Mouse (Mus musculus): ENCODE measurements around the gene Haspin. TPM values are rescaled to one million over a fixed set of nuclear protein-coding genes. Genes with fewer than 3 reads are reported as not detected.

The Haspin gene
- total RNA-seq, 2 experiments from 2014 or later, result 0.51 to 0.76 TPM

GRCm38 (mm10) chr11:73094231-73094995 is 43.7 kb downstream of the Haspin start:
- intact Hi-C loops (cut with DNase I; ENCODE audit: low total_unique reads), result no loop called here
- DNase-seq, result no peak

- no peak for DNase-seq
- intact Hi-C loops (cut with DNase I; ENCODE audit: low total_unique reads), result no loop called here
These were observed 45.2 kb downstream of the Haspin start for GRCm38 (mm10) chr11:73092877-73093276.

- intact Hi-C loops (cut with DNase I; ENCODE audit: low total_unique reads), result no loop called here
- no peak for DNase-seq
These were observed 46.0 kb downstream of the Haspin start for GRCm38 (mm10) chr11:73092057-73092456.

GRCm38 (mm10) chr11:73090826-73091225 is 47.3 kb downstream of the Haspin start:
- intact Hi-C loops (cut with DNase I; ENCODE audit: low total_unique reads), result no loop called here
- no peak for DNase-seq

GRCm38 (mm10) chr11:73090283-73090682 is 47.8 kb downstream of the Haspin start, which contains the start of gene Itgae:
Gene Itgae, plus strand, starts transcription at chr11:73090583.
- intact Hi-C loops (cut with DNase I; ENCODE audit: low total_unique reads), result no loop called here

GRCm38 (mm10) chr11:73087700-73088480 is 50.2 kb downstream of the Haspin start:
- DNase-seq, result no peak
- intact Hi-C loops (cut with DNase I; ENCODE audit: low total_unique reads), result no loop called here

More at GRCm38 (mm10) chr11:73090283-73090682, 47.8 kb downstream of the Haspin start, which contains the start of gene Itgae:
- no peak for DNase-seq

Other genes with a start within 250 kb of the Haspin start
- gene Atp2a3, start 177.1 kb downstream of the Haspin start, total RNA-seq (2021), result 10 to 100 TPM; 18.5 to 18.6 TPM
- gene P2rx1, start 139.2 kb downstream of the Haspin start, total RNA-seq (2021), result 1 to 10 TPM in 1 of 2 experiments, under 1 TPM in 1; 0.38 to 1.1 TPM
- 1 to 10 TPM; 1.1 to 1.8 TPM for gene Camkk1, start 119.3 kb downstream of the Haspin start, total RNA-seq (2021)
- 1 to 10 TPM; 3.3 to 3.9 TPM for gene Ncbp3, start 90.5 kb downstream of the Haspin start, total RNA-seq (2021)
- under 1 TPM; 0.07 to 0.10 TPM for gene Itgae, start 47.7 kb downstream of the Haspin start, total RNA-seq (2021)
- 1 to 10 TPM; 6.9 to 7.5 TPM for gene P2rx5, start 22.1 kb upstream of the Haspin start, total RNA-seq (2021)
- gene Emc6, start 38.7 kb upstream of the Haspin start, total RNA-seq (2021), result 10 to 100 TPM; 66.9 to 77.6 TPM
- gene Tax1bp3, start 38.8 kb upstream of the Haspin start, total RNA-seq (2021), result 10 to 100 TPM; 18.9 to 21.7 TPM
- 1 to 10 TPM; 8.3 to 8.8 TPM for gene Ctns, start 60.7 kb upstream of the Haspin start, total RNA-seq (2021)
- 1 to 10 TPM; 1.3 to 1.7 TPM for gene Shpk, start 61.2 kb upstream of the Haspin start, total RNA-seq (2021)
- gene Trpv1, start 96.0 kb upstream of the Haspin start, total RNA-seq (2021), result under 1 TPM; 0.11 to 0.16 TPM
- under 1 TPM; 0.04 to 0.06 TPM for gene Trpv3, start 129.1 kb upstream of the Haspin start, total RNA-seq (2021)
- gene Aspa, start 191.3 kb upstream of the Haspin start, total RNA-seq (2021), result 1 to 10 TPM; 1.2 to 1.8 TPM
- gene Gm49340, start 191.4 kb upstream of the Haspin start, total RNA-seq (2021), result not detected
- gene Spata22, start 191.4 kb upstream of the Haspin start, total RNA-seq (2021), result not detected
- gene Olfr20, start 212.5 kb upstream of the Haspin start, total RNA-seq (2021), result not detected
- not detected for gene Olfr376, start 233.0 kb upstream of the Haspin start, total RNA-seq (2021)